Mouse (Mus musculus) intestine, embryonic 15.5 days (tissue): ENCODE measurements at regions not wholly inside any gene's neighbourhood (a gene's known extent, or its start where the extent isn't known, plus 50 kb on each side); places are given as distances from the start of the nearest gene placed in this dataset.

Experiments
- ATAC-seq: fragments of 200-750 bp; cut with Nextera tagmentation; 2 replicates; pipeline ENCODE4 v1.8.0; 2017; ENCODE audit warnings: moderate TSS enrichment, moderate library complexity
- H3K27ac ChIP-seq: fragments of 300-500 bp; sonication (generic); 2 replicates; pipeline ENCODE4 v1.5.1; 2015; ENCODE audit warnings: mild to moderate bottlenecking, inconsistent platforms
- H3K27me3 ChIP-seq: fragments of 300-500 bp; sonication (generic); replicated peaks from 2 replicates; pipeline ENCODE4 v1.6.1; 2015; ENCODE audit warnings: inconsistent platforms
- H3K36me3 ChIP-seq: fragments of 300-500 bp; sonication (generic); 2 replicates; pipeline ENCODE4 v1.6.1; 2015; ENCODE audit warnings: inconsistent platforms
- H3K4me1 ChIP-seq: fragments of 300-500 bp; sonication (generic); replicated peaks from 2 replicates; pipeline ENCODE4 v1.6.1; 2015; ENCODE audit warnings: inconsistent platforms
- H3K4me2 ChIP-seq: fragments of 300-500 bp; sonication (generic); replicated peaks from 2 replicates; pipeline ENCODE4 v1.6.1; 2015; ENCODE audit warnings: mild to moderate bottlenecking, inconsistent platforms
- H3K4me3 ChIP-seq: fragments of 300-500 bp; sonication (generic); replicated peaks from 2 replicates; pipeline ENCODE4 v1.5.1; 2015; ENCODE audit warnings: inconsistent platforms
- H3K9ac ChIP-seq: fragments of 300-500 bp; sonication (generic); 2 replicates; pipeline ENCODE4 v1.6.1; 2015; ENCODE audit warnings: inconsistent platforms
- H3K9me3 ChIP-seq: fragments of 300-500 bp; sonication (generic); 2 replicates; pipeline ENCODE4 v1.6.1; 2016; ENCODE audit warnings: inconsistent platforms
- WGBS: fragments of 180-500 bp; shearing (Covaris S2); methylation state at CpG from one replicate; pipeline ENCODE4 v1.1.7; 2015; 5-methylcytosine and 5-hydroxymethylcytosine counted together

GRCm38 (mm10) chr3:42661956-42662355 is 919.5 kb downstream of the D3Ertd751e start:
- WGBS, result 79% methylated on average over 2 of the region's 2 CpGs
- no peak overlapping the region for H3K27ac ChIP-seq
- no peaks in the 10 kb centered on the region for H3K4me1 ChIP-seq
- no peak for ATAC-seq
- H3K36me3 ChIP-seq, result no peaks in the 10 kb centered on the region
- H3K4me3 ChIP-seq, result no peak overlapping the region
- H3K4me2 ChIP-seq, result no peak overlapping the region
- no peak overlapping the region for H3K9ac ChIP-seq
- H3K9me3 ChIP-seq, result no peaks in the 10 kb centered on the region
- H3K27me3 ChIP-seq, result no peaks in the 10 kb centered on the region

GRCm38 (mm10) chr3:42676668-42677398 is 934.4 kb downstream of the D3Ertd751e start:
- ATAC-seq, result peak; percentile 93
- Histone ChIP-seq H3K9me3 (no peaks in the 10 kb centered on the region), H3K4me1 (no peaks in the 10 kb centered on the region), H3K4me3 (no peak overlapping the region), H3K4me2 (no peak overlapping the region), H3K27me3 (no peaks in the 10 kb centered on the region), H3K36me3 (no peaks in the 10 kb centered on the region), H3K9ac (no peak overlapping the region), H3K27ac (no peak overlapping the region)
- WGBS, result 73% methylated on average over 2 of the region's 2 CpGs

GRCm38 (mm10) chr3:42694726-42695125 is 952.3 kb downstream of the D3Ertd751e start:
- no peak overlapping the region for H3K27ac ChIP-seq
- WGBS, result 77% methylated on average over 2 of the region's 2 CpGs
- H3K4me1 ChIP-seq, result no peaks in the 10 kb centered on the region
- no peaks in the 10 kb centered on the region for H3K36me3 ChIP-seq
- H3K9ac ChIP-seq, result no peak overlapping the region
- no peak overlapping the region for H3K4me2 ChIP-seq
- no peak for ATAC-seq
- H3K9me3 ChIP-seq, result no peaks in the 10 kb centered on the region
- no peak overlapping the region for H3K4me3 ChIP-seq
- no peaks in the 10 kb centered on the region for H3K27me3 ChIP-seq

GRCm38 (mm10) chr3:42738910-42739309 is 996.5 kb downstream of the D3Ertd751e start:
- WGBS, result 36% methylated on average over 1 of the region's 1 CpGs
- H3K36me3 ChIP-seq, result no peaks in the 10 kb centered on the region
- no peak for ATAC-seq

GRCm38 (mm10) chr3:42753130-42753529 is 1010.7 kb downstream of the D3Ertd751e start:
- WGBS, result 87% methylated on average over 4 of the region's 4 CpGs

More at GRCm38 (mm10) chr3:42738910-42739309, 996.5 kb downstream of the D3Ertd751e start:
- Histone ChIP-seq H3K9me3 (no peaks in the 10 kb centered on the region), H3K4me1 (no peaks in the 10 kb centered on the region), H3K4me2 (no peak overlapping the region), H3K4me3 (no peak overlapping the region), H3K27ac (no peak overlapping the region), H3K27me3 (no peaks in the 10 kb centered on the region), H3K9ac (no peak overlapping the region)

GRCm38 (mm10) chr3:42757335-42757734 is 1014.9 kb downstream of the D3Ertd751e start:
- Histone ChIP-seq H3K4me1 (no peaks in the 10 kb centered on the region), H3K4me3 (no peak overlapping the region), H3K36me3 (no peaks in the 10 kb centered on the region), H3K9ac (no peak overlapping the region), H3K27me3 (no peaks in the 10 kb centered on the region), H3K27ac (no peak overlapping the region), H3K9me3 (no peaks in the 10 kb centered on the region), H3K4me2 (no peak overlapping the region)
- no peak for ATAC-seq

More at GRCm38 (mm10) chr3:42753130-42753529, 1010.7 kb downstream of the D3Ertd751e start:
- Histone ChIP-seq H3K9me3 (no peaks in the 10 kb centered on the region), H3K27ac (no peak overlapping the region), H3K4me3 (no peak overlapping the region), H3K4me1 (no peaks in the 10 kb centered on the region), H3K36me3 (no peaks in the 10 kb centered on the region), H3K27me3 (no peaks in the 10 kb centered on the region), H3K4me2 (no peak overlapping the region), H3K9ac (no peak overlapping the region)
- no peak for ATAC-seq

GRCm38 (mm10) chr3:42757830-42758385 is 1015.5 kb downstream of the D3Ertd751e start:
- 51% methylated on average over 1 of the region's 1 CpGs for WGBS

GRCm38 (mm10) chr3:42762205-42762604 is 1019.8 kb downstream of the D3Ertd751e start:
- Histone ChIP-seq H3K9ac (no peak overlapping the region), H3K9me3 (no peaks in the 10 kb centered on the region), H3K4me2 (no peak overlapping the region), H3K27ac (no peak overlapping the region), H3K36me3 (no peaks in the 10 kb centered on the region), H3K27me3 (no peaks in the 10 kb centered on the region), H3K4me3 (no peak overlapping the region), H3K4me1 (no peaks in the 10 kb centered on the region)
- ATAC-seq, result no peak

More at GRCm38 (mm10) chr3:42757830-42758385, 1015.5 kb downstream of the D3Ertd751e start:
- no peaks in the 10 kb centered on the region for H3K9me3 ChIP-seq
- no peaks in the 10 kb centered on the region for H3K27me3 ChIP-seq
- H3K4me1 ChIP-seq, result no peaks in the 10 kb centered on the region
- H3K4me3 ChIP-seq, result no peak overlapping the region
- ATAC-seq, result no peak
- no peak overlapping the region for H3K4me2 ChIP-seq
- H3K36me3 ChIP-seq, result no peaks in the 10 kb centered on the region
- H3K9ac ChIP-seq, result no peak overlapping the region
- H3K27ac ChIP-seq, result no peak overlapping the region

- H3K9ac ChIP-seq, result no peak overlapping the region
- no peak for ATAC-seq
- no peaks in the 10 kb centered on the region for H3K36me3 ChIP-seq
- H3K4me3 ChIP-seq, result no peak overlapping the region
- H3K9me3 ChIP-seq, result no peaks in the 10 kb centered on the region
- no peak overlapping the region for H3K4me2 ChIP-seq
- no peaks in the 10 kb centered on the region for H3K4me1 ChIP-seq
- 97% methylated on average over 3 of the region's 3 CpGs for WGBS
- no peaks in the 10 kb centered on the region for H3K27me3 ChIP-seq
- H3K27ac ChIP-seq, result no peak overlapping the region
These were observed 1041.1 kb downstream of the D3Ertd751e start for GRCm38 (mm10) chr3:42783478-42783877.

- no peaks in the 10 kb centered on the region for H3K27me3 ChIP-seq
- no peak overlapping the region for H3K4me3 ChIP-seq
- no peaks in the 10 kb centered on the region for H3K36me3 ChIP-seq
- H3K9ac ChIP-seq, result no peak overlapping the region
- no peaks in the 10 kb centered on the region for H3K9me3 ChIP-seq
- no peak for ATAC-seq
- no peaks in the 10 kb centered on the region for H3K4me1 ChIP-seq
- no peak overlapping the region for H3K27ac ChIP-seq
- WGBS, result 61% methylated on average over 2 of the region's 2 CpGs
- H3K4me2 ChIP-seq, result no peak overlapping the region
These were observed 1041.8 kb downstream of the D3Ertd751e start for GRCm38 (mm10) chr3:42784203-42784602.

- H3K9ac ChIP-seq, result no peak overlapping the region
- no peak for ATAC-seq
- no peaks in the 10 kb centered on the region for H3K4me1 ChIP-seq
- no peak overlapping the region for H3K4me2 ChIP-seq
- H3K4me3 ChIP-seq, result no peak overlapping the region
- no peaks in the 10 kb centered on the region for H3K36me3 ChIP-seq
- no peaks in the 10 kb centered on the region for H3K9me3 ChIP-seq
- H3K27ac ChIP-seq, result no peak overlapping the region
- no peaks in the 10 kb centered on the region for H3K27me3 ChIP-seq
These were observed 1048.0 kb downstream of the D3Ertd751e start for GRCm38 (mm10) chr3:42790415-42790814.

- no peaks in the 10 kb centered on the region for H3K4me1 ChIP-seq
- H3K4me3 ChIP-seq, result no peak overlapping the region
- no peak overlapping the region for H3K9ac ChIP-seq
- H3K4me2 ChIP-seq, result no peak overlapping the region
- ATAC-seq, result no peak
- no peaks in the 10 kb centered on the region for H3K36me3 ChIP-seq
- no peaks in the 10 kb centered on the region for H3K27me3 ChIP-seq
- no peak overlapping the region for H3K27ac ChIP-seq
- H3K9me3 ChIP-seq, result no peaks in the 10 kb centered on the region
These were observed 1049.5 kb downstream of the D3Ertd751e start for GRCm38 (mm10) chr3:42791878-42792277.

GRCm38 (mm10) chr3:42830456-42830855 is 1088.0 kb downstream of the D3Ertd751e start:
- no peaks in the 10 kb centered on the region for H3K27me3 ChIP-seq
- H3K9me3 ChIP-seq, result no peaks in the 10 kb centered on the region
- WGBS, result 33% methylated on average over 1 of the region's 1 CpGs
- no peak overlapping the region for H3K27ac ChIP-seq
- no peak overlapping the region for H3K9ac ChIP-seq
- no peak for ATAC-seq
- no peaks in the 10 kb centered on the region for H3K4me1 ChIP-seq
- no peak overlapping the region for H3K4me2 ChIP-seq
- no peaks in the 10 kb centered on the region for H3K36me3 ChIP-seq
- H3K4me3 ChIP-seq, result no peak overlapping the region
